Mouse (Mus musculus): ENCODE results near the gene Cys1. TPM values are rescaled to one million over a fixed set of nuclear protein-coding genes. Genes with fewer than 3 reads are reported as not detected.
A peak's percentile ranks its signal among the peaks of the same experiment; 100 is the strongest.

The Cys1 gene
- polyA plus RNA-seq, 1 experiment from 2014 or later, result 0.97 TPM

DNA sequence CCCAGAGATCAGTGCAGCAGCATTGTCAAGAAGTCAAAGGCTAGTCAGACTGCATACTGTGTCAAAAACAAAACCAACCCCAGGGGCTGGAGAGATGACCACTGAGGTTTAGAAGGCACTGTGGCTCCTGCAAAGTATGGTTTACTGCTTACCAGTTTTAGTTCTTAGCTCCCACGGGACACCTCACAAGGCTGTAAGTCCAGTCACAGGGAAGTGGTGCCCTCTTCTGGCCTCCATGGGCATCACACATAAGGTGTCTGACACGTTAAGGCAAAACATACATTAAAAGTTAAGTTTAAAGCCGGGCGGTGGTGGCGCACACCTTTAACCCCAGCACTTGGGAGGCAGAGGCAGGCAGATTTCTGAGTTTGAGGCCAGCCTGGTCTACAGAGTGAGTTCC lies 29.1 kb upstream of the Cys1 start:
- Histone ChIP-seq H3K4me1 (ENCODE audit: control insufficient read depth, insufficient read depth, low read length) (peaks cover 21% of the 10 kb centered on the region), H3K4me3 (ENCODE audit: low read length) (peak overlapping the region; percentile 24), H3K4me2 (ENCODE audit: low read depth, low read length) (peak overlapping the region; percentile 49), H3K36me3 (ENCODE audit: control insufficient read depth, insufficient read depth) (peaks cover 13% of the 10 kb centered on the region), H3K9ac (ENCODE audit: low read length) (peak overlapping the region; percentile 38; the same call in 1 of the 2 replicates), H3K27me3 (ENCODE audit: control insufficient read depth, insufficient read depth, low read length) (no peaks in the 10 kb centered on the region), H3K27ac (ENCODE audit: low read length) (0 out of 2 replicates have a peak overlapping the region, but pooled peaks have one; percentile 46), H3K9me3 (replicated peaks; ENCODE audit: control insufficient read depth, low read length) (no peaks in the 10 kb centered on the region)
- ATAC-seq (replicated peaks; ENCODE audit: extremely low read depth, insufficient read depth, low FRiP score), result no peak
- WGBS, result 66% methylated on average over 5 of the region's 5 CpGs

DNA sequence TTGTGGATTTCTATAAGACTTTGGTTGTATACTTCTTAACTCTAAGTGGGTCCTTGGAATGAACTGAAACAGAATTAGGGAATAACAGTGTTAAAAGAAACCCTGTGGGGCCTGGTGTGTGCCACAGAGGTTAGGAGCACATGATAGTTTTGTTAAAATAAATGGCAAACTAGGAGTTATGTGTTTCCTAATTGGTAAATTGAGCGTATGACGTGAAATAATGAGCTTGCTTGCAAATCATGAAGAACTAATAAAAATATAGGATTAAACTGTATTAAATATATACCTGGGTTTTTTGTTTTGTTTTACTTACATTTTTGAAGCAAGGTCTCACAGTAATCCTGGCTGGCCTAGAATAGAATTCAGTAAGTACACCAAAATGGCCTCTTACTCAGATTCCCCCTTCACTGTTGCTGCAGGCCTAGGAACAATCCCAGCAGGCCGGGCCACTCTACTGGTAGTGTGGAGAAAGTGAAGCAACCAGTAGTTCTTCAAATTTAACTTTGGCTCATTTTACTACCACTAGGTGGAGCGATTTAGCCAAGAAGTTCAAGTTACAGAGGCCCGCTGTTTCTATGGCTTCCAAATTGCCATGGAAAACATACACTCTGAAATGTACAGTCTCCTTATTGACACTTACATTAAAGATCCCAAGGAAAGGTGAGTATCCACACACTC lies 28.4 kb upstream of the Cys1 start:
- WGBS, result 38% methylated on average over 5 of the region's 5 CpGs
- peak overlapping the region; percentile 90 for H3K9ac ChIP-seq (ENCODE audit: low read length)
- H3K4me3 ChIP-seq (ENCODE audit: low read length), result peak overlapping the region; percentile 94
- H3K27ac ChIP-seq (ENCODE audit: low read length), result peak overlapping the region; percentile 75
- peak overlapping the region; percentile 69 for H3K4me2 ChIP-seq (ENCODE audit: low read depth, low read length)
- peaks cover 13% of the 10 kb centered on the region for H3K36me3 ChIP-seq (ENCODE audit: control insufficient read depth, insufficient read depth)
- H3K4me1 ChIP-seq (ENCODE audit: control insufficient read depth, insufficient read depth, low read length), result peaks cover 21% of the 10 kb centered on the region
- H3K27me3 ChIP-seq (ENCODE audit: control insufficient read depth, insufficient read depth, low read length), result no peaks in the 10 kb centered on the region
- no peak; the same call in 1 of the 2 replicates for ATAC-seq (replicated peaks; ENCODE audit: extremely low read depth, insufficient read depth, low FRiP score)
- H3K9me3 ChIP-seq (replicated peaks; ENCODE audit: control insufficient read depth, low read length), result no peaks in the 10 kb centered on the region

GRCm38 (mm10) chr12:24709409-24709808 lies 27.8 kb upstream of the Cys1 start:
- Histone ChIP-seq H3K27ac (ENCODE audit: low read length) (peak overlapping the region; percentile 75), H3K27me3 (ENCODE audit: control insufficient read depth, insufficient read depth, low read length) (no peaks in the 10 kb centered on the region), H3K4me1 (ENCODE audit: control insufficient read depth, insufficient read depth, low read length) (peaks cover 21% of the 10 kb centered on the region), H3K4me3 (ENCODE audit: low read length) (peak overlapping the region; percentile 94), H3K9ac (ENCODE audit: low read length) (peak overlapping the region; percentile 90), H3K4me2 (ENCODE audit: low read depth, low read length) (peak overlapping the region; percentile 69), H3K9me3 (replicated peaks; ENCODE audit: control insufficient read depth, low read length) (no peaks in the 10 kb centered on the region), H3K36me3 (ENCODE audit: control insufficient read depth, insufficient read depth) (peaks cover 13% of the 10 kb centered on the region)
- 20% methylated on average over 6 of the region's 6 CpGs for WGBS
- ATAC-seq (replicated peaks; ENCODE audit: extremely low read depth, insufficient read depth, low FRiP score), result no peak

GRCm38 (mm10) chr12:24708824-24709218 lies 27.2 kb upstream of the Cys1 start:
- no peak for ATAC-seq (replicated peaks; ENCODE audit: extremely low read depth, insufficient read depth, low FRiP score)
- WGBS, result under 1% methylated on average over 17 of the region's 17 CpGs
- Histone ChIP-seq H3K4me3 (ENCODE audit: low read length) (peak overlapping the region; percentile 94), H3K9ac (ENCODE audit: low read length) (peak overlapping the region; percentile 90), H3K4me2 (ENCODE audit: low read depth, low read length) (peak overlapping the region; percentile 69), H3K27ac (ENCODE audit: low read length) (peak overlapping the region; percentile 75), H3K9me3 (replicated peaks; ENCODE audit: control insufficient read depth, low read length) (no peaks in the 10 kb centered on the region), H3K4me1 (ENCODE audit: control insufficient read depth, insufficient read depth, low read length) (peaks cover 21% of the 10 kb centered on the region), H3K27me3 (ENCODE audit: control insufficient read depth, insufficient read depth, low read length) (no peaks in the 10 kb centered on the region), H3K36me3 (ENCODE audit: control insufficient read depth, insufficient read depth) (peaks cover 13% of the 10 kb centered on the region)

GRCm38 (mm10) chr12:24707954-24708823 lies 26.6 kb upstream of the Cys1 start, which contains the start of gene Rrm2:
Gene Rrm2 (plus strand): TSS chr12:24708241.
- peak; percentile 87 for ATAC-seq (replicated peaks; ENCODE audit: extremely low read depth, insufficient read depth, low FRiP score)
- WGBS, result under 1% methylated on average over 83 of the region's 83 CpGs
- Histone ChIP-seq H3K27ac (ENCODE audit: low read length) (peak within 1 kb of the TSS; percentile 75), H3K9me3 (replicated peaks; ENCODE audit: control insufficient read depth, low read length) (no peaks in the 10 kb centered on the region), H3K4me1 (ENCODE audit: control insufficient read depth, insufficient read depth, low read length) (peaks cover 22% of the 10 kb centered on the region), H3K4me3 (ENCODE audit: low read length) (peak within 1 kb of the TSS; percentile 94), H3K4me2 (ENCODE audit: low read depth, low read length) (peak within 1 kb of the TSS; percentile 69), H3K9ac (ENCODE audit: low read length) (peak within 1 kb of the TSS; percentile 90), H3K27me3 (ENCODE audit: control insufficient read depth, insufficient read depth, low read length) (no peaks in the 10 kb centered on the region), H3K36me3 (ENCODE audit: control insufficient read depth, insufficient read depth) (peaks cover 10% of the 10 kb centered on the region)

DNA sequence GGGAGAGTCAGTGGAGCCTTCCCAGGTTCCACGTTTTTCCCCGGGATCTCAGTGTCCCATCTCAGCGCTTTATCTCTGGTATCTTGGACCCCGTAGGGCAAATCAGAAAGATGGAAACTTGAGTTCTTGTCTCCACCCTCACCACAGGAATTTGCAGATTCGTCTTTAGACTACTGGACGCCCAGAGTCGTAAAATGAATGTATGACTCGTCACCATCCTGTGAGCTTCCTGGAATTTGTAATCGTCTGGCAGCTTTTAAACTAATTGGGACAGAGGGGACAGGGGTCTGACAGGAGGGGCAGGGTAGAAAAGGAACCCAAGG lies 25.8 kb upstream of the Cys1 start:
- peak overlapping the region; percentile 40 for H3K27ac ChIP-seq (ENCODE audit: low read length)
- ATAC-seq (replicated peaks; ENCODE audit: extremely low read depth, insufficient read depth, low FRiP score), result no peak
- peak overlapping the region; percentile 69 for H3K4me2 ChIP-seq (ENCODE audit: low read depth, low read length)
- H3K36me3 ChIP-seq (ENCODE audit: control insufficient read depth, insufficient read depth), result peaks cover 8% of the 10 kb centered on the region; the same call in 1 of the 2 replicates
- H3K27me3 ChIP-seq (ENCODE audit: control insufficient read depth, insufficient read depth, low read length), result no peaks in the 10 kb centered on the region
- whole genome bisulfite sequencing, result under 1% methylated on average over 9 of the region's 9 CpGs
- H3K4me1 ChIP-seq (ENCODE audit: control insufficient read depth, insufficient read depth, low read length), result peaks cover 26% of the 10 kb centered on the region
- no peaks in the 10 kb centered on the region for H3K9me3 ChIP-seq (replicated peaks; ENCODE audit: control insufficient read depth, low read length)
- H3K9ac ChIP-seq (ENCODE audit: low read length), result peak overlapping the region; percentile 58
- peak overlapping the region; percentile 94 for H3K4me3 ChIP-seq (ENCODE audit: low read length)

DNA sequence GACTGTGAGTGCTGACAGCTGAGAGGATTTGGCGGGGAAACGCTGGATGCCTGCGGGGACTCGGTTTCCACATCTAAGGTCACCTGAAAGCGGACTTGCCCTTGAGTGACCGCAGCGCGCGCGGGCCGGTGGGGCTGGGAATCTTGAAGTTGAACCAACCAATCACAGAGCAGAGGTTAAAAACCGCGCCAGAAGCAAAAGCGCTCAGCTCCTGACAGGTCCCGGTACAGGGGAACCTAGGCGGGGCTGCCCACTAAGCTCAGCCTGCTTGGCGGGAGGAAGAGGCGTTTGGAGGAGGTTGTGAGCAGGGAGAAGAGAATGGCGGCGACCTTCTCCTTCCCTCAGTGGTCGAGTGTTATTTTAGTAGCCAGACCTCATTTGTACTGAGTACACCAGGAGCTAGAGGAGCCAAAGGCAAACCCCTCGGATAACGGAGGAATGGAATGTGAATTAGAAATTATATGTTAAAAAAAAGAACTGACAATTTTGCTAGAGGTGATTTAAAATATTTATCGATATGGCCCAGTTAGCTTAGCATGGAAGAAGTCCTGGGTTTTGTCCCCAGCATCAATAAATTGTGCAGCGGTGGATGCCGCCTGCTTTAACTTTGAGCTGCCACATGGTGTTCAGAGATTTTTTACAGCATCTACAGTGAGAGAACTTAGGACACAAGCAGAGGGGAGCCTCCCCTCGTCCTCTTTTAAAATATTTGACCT lies 25.3 kb upstream of the Cys1 start:
- Histone ChIP-seq H3K4me3 (ENCODE audit: low read length) (peak overlapping the region; percentile 94), H3K4me1 (ENCODE audit: control insufficient read depth, insufficient read depth, low read length) (peaks cover 26% of the 10 kb centered on the region), H3K9ac (ENCODE audit: low read length) (peak overlapping the region; percentile 58), H3K9me3 (replicated peaks; ENCODE audit: control insufficient read depth, low read length) (no peaks in the 10 kb centered on the region), H3K27me3 (ENCODE audit: control insufficient read depth, insufficient read depth, low read length) (no peaks in the 10 kb centered on the region), H3K36me3 (ENCODE audit: control insufficient read depth, insufficient read depth) (peaks cover 8% of the 10 kb centered on the region; the same call in 1 of the 2 replicates), H3K27ac (ENCODE audit: low read length) (peak overlapping the region; percentile 40; the same call in 1 of the 2 replicates), H3K4me2 (ENCODE audit: low read depth, low read length) (peak overlapping the region; percentile 69)
- ATAC-seq (replicated peaks; ENCODE audit: extremely low read depth, insufficient read depth, low FRiP score), result peak; percentile 50
- under 1% methylated on average over 27 of the region's 27 CpGs for WGBS

DNA sequence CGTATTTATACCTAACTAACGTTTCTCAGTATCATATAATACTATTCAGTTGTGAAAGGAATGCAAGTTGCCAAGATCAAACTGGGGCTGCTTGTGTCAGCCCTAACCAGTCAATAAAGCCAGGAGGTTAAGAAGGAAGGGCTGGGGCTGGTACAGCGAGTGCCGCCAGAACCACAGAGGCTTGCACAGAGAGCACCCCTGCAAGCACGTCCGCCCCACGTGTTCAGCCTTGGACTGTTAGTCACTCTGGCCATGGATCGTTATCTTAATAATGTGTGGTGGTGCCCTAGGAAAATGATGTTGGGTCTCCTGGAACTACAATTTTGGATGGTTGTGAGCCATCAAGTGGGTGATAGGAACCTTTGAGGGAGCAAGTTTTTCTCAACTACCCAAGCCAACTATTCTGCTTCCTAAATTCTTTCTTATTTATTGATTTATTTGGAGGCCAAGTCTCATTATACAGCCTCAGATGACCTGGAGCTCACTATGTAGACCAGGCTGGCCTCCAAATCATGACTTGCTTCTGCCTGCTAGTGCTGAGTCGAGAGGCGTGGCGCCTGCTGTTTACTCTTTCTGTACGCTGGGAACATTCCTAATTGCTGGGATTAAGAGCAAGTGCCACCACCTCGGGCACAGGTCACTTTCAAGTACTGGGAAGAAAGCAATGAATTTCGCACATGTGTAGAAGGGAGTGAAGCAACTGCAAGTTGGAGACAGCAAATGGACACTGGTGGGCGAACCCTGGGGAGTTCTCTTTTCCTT lies 24.1 kb upstream of the Cys1 start:
- H3K27ac ChIP-seq (ENCODE audit: low read length), result peak overlapping the region; percentile 29; the same call in 1 of the 2 replicates
- H3K9ac ChIP-seq (ENCODE audit: low read length), result no peak overlapping the region
- H3K4me2 ChIP-seq (ENCODE audit: low read depth, low read length), result no peak overlapping the region
- 89% methylated on average over 15 of the region's 15 CpGs for WGBS
- peaks cover 26% of the 10 kb centered on the region for H3K4me1 ChIP-seq (ENCODE audit: control insufficient read depth, insufficient read depth, low read length)
- H3K9me3 ChIP-seq (replicated peaks; ENCODE audit: control insufficient read depth, low read length), result no peaks in the 10 kb centered on the region
- H3K4me3 ChIP-seq (ENCODE audit: low read length), result no peak overlapping the region
- H3K36me3 ChIP-seq (ENCODE audit: control insufficient read depth, insufficient read depth), result peaks cover 4% of the 10 kb centered on the region; the same call in 1 of the 2 replicates
- no peak for ATAC-seq (replicated peaks; ENCODE audit: extremely low read depth, insufficient read depth, low FRiP score)
- H3K27me3 ChIP-seq (ENCODE audit: control insufficient read depth, insufficient read depth, low read length), result no peaks in the 10 kb centered on the region
